Mouse (Mus musculus) layer of hippocampus, postnatal 10 days (tissue): ENCODE measurements around the gene Acoxl. TPM values are rescaled to one million over a fixed set of nuclear protein-coding genes. Genes with fewer than 3 reads are reported as not detected.

Experiments
- DNase-seq, 2 experiments: peaks; one replicate each; pipeline ENCODE4 v3.0.0; 2021; ENCODE audit warnings: low spot score in 2 of 2
- total RNA-seq, 2 experiments: library from RNA; stranded (reverse); gene quantifications; 2 replicates each; pipeline ENCODE4 v1.2.3; 2021

Acoxl gene
- total RNA-seq, 2 experiments from 2014 or later, result 0.13 TPM; not detected in 1

DNA sequence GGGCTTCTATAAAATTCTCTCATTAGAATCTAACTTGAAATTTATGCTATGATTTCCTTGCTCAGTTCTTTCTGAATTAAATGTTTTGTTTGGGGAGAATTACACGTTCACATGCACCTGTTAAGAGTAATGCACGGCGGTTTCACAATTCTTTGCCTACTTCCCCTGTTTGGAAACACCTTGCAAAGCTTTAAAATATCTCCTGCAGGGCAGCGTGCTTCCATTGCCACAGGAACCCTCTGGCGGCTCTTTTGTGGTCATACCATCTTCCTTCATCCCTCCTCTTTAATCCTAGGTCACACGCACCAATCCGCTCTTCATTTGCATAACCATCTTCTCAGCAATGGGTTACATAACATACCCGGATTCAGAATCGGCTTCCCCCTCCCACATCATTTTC is 272.9 kb downstream of the Acoxl start:
- no peak for DNase-seq

- DNase-seq, result no peak
These were observed 275.9 kb downstream of the Acoxl start for GRCm38 (mm10) chr2:128114621-128115020.

- no peak for DNase-seq
These were observed 276.9 kb downstream of the Acoxl start for GRCm38 (mm10) chr2:128115579-128115978.

GRCm38 (mm10) chr2:128117605-128118004 is 278.9 kb downstream of the Acoxl start:
- no peak for DNase-seq

- DNase-seq, result no peak
These were observed 280.3 kb downstream of the Acoxl start for GRCm38 (mm10) chr2:128118971-128119370.

GRCm38 (mm10) chr2:128122491-128122890 is 283.8 kb downstream of the Acoxl start:
- peak; percentile 63 to 75 for DNase-seq

DNA sequence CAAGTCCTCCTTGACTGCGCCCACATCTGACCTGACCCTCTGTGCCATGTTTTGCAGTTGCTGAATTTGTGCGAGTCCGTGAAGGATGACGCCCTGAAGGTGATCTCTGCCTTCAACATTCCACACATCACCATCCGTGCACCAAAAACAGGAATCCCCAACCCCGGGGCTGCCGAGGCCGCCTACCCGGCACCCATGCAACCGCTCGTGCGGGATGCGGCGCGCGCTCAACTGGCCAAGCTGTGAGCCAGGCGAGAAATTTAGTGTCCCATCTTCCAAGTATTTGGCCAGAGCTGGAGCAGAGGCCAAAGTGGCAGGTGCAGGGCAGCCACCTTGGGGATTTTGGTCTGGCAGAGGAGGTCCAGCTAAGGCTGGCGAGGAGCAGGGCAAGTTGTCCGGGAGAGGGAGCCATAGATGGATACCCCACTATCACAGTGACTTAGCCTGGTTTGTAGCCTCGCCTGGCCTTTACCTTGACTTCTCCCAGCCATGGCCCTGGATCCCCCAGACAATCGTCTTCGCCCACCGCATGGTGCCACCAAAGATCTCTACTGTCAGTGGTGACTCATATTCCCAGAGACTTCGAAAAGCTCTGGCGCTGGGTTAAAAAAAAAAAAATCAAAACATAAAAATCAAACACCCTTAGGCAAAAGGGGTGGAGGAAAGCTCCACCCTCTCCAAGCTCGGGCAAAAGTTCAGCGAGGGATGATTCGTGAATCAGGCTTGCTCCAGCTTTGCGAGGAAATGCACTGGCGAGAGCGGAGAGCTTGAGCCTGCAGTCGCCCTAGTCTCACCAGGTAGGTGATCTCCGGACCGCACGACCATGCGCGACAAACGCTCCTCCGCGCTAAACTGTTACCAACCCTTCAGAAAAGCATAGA is 284.5 kb downstream of the Acoxl start:
- peak in 1 of 2 experiments; percentile 21 for DNase-seq

DNA sequence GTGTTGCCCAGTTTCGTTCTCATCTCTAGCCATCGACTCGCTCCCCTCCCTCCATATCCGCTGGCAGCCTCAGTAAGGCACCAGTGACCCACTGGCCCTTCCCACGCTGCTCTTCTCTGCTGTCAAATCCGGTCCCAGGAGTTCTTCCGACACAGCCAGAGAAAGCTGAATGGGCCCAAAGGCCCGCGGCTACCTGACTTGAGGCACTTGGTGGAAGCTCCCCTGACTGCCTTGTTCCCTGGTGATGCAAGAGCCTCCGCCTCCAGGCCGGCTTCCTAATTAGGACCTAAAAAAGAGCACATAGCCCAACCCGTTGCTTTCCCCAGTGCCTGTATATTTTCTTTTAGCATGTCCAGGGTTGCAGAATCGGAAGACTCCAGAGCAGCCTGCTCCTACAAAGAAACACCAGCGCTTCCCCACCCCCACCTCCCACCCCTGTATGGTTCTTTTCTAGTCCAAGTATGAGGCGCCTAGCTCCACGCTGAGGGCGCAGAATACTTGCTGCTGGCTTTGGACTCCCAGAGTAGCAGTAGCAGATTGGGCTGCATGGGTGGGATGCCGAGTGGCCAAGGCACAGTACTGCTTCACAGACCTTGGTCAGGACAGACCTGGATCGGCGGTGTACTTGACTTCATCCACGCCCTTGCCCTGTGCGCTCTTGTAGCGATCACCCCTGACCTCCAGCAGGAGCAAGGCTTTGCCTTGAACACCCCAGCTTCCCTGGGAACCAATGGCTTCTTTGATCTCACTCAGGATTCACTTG is 285.4 kb downstream of the Acoxl start:
- no peak for DNase-seq

GRCm38 (mm10) chr2:128124693-128125092 is 286.0 kb downstream of the Acoxl start:
- no peak for DNase-seq

GRCm38 (mm10) chr2:128125635-128126470 is 287.2 kb downstream of the Acoxl start, which contains the start of gene Bcl2l11:
Gene Bcl2l11 (plus strand): TSS chr2:128126038.
- peak; percentile 88 to 93 for DNase-seq

DNA sequence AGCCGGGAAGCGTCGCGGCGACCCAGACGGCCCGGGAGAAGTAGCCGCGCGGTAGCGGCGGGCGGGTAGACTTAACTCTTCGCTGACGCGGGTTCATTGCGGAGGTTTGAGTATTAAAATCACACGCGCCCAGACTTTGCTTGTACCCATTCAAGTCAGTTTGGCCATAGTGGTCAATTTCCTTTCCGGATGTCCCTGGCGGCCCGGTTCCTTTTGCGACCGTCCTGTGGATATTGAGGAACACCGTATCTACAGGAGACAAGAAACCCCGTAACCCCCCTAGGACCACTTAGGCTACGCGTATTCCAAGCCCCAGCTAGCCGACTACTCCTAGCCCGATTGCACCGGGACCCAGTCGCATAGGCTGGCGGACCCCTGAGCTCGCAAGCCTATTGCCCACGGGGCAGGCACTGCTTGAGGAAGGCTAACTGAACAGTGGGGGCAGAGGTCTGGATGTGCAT is 287.9 kb downstream of the Acoxl start:
- peak; percentile 30 to 32 for DNase-seq

- DNase-seq, result peak; percentile 87 to 92
These were observed 288.5 kb downstream of the Acoxl start for GRCm38 (mm10) chr2:128127121-128127671.

DNA sequence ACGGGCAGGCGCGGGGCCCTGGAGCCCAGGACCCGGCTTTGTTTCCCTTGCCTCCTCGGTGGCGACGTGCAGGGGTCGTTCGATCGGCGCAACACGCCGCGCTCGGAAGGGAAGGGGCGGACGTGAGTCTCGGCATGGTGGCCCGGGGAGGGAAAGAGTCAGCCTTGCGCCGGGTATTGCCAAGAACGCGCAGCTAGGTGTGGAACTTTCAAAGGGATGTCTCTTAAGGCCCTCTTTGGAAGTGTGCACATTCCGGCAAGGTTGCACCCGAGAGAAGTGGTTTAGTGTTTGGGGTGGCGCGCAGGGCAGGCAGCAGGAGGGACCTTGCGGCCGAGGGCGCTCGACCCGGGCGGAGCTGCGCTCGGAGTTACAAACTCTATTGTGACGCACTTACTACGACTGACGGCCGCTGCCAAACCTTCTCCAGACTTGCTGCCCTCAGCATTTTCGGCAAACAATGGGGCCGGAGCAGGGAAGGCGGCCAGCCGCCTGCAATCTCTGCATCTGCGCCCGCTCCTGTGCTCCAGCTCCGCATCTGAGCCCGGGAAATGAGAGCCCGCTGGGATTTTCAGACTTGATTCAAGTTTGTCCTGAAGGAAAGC is 289.1 kb downstream of the Acoxl start:
- peak; percentile 51 to 61 for DNase-seq

DNA sequence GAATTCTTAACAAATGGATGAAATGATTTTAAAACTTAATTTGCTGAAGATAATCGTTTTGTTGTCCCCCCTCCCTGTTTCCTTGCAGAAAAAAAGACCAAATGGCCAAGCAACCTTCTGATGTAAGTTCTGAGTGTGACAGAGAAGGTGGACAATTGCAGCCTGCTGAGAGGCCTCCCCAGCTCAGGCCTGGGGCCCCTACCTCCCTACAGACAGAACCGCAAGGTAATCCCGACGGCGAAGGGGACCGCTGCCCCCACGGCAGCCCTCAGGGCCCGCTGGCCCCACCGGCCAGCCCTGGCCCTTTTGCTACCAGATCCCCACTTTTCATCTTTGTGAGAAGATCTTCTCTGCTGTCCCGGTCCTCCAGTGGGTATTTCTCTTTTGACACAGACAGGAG is 289.9 kb downstream of the Acoxl start:
- DNase-seq, result no peak

DNA sequence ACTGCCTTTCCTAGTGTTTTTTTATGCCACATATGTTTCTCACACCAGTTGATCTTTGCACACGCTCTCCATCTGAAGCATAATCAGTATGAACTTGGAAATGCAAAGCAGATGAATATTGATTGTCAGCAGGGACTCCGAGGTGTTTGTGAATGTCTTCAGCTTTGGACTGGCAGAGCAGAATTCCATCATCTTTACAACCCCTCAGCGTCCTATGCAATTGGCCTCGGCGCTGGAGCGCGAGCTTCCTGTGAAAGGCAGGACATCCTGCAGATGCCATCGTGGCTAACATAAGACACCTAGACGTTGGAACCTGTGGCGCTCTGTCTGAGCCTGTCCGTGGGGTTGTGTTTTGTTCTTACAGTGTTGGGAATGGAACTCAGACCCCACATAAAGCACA is 292.8 kb downstream of the Acoxl start:
- DNase-seq, result no peak

GRCm38 (mm10) chr2:128132635-128133034 is 294.0 kb downstream of the Acoxl start:
- DNase-seq, result no peak

DNA sequence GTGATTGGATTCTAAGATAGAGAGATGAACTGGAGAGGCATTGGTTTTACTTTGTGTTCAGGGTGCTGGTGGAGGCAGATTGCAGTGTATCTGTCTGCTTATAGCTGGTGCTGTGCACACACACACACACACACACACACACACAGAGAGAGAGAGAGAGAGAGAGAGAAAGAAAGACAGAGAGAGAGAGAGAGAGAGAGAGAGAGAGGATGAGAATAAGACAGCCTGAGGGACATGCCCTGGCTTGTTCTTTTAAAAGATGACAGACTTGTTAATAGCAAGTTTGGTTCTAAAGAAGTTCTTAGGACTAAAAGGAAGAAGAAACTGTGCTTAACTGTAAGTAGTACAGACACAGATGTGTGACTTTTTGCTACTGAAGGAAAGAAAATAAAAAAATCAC is 295.2 kb downstream of the Acoxl start:
- no peak for DNase-seq

DNA sequence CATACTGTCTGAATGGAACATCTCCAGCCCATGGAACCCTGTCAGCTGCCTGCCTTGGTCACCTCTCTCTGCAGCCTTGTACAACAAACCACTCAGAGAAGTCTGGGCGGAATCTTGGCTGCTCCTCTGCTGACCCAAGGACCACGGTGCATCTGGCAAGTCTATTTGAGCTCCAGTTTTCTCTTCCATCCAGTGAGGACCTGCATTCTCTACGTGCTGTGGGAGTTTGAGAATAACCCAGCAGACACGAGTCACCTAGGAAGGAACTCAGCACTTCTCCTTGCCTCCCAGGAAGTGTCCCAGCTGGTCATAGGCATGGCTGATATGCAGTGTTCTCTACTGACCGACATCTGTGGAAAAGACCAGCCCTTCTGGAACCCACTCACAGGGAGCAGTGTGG is 295.8 kb downstream of the Acoxl start:
- DNase-seq, result no peak

DNA sequence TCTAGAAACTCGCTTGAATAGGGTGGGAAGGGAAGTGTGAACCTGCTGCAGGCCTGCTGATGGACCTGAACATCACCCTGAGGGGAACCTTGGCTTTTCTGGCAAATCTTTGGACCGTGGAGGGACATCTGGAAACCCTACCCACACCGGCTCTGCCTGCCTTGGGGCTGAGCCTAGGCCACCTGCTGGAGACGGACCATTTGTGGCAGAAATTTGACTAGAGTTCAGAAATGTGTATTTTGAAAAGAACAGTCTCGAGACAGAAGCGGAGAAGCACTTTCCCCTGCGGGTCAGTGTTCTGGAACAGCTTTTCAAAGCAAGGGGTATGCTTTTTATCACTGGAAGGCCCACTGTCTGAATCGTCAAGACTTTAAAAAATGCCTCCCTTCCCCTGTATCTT is 296.3 kb downstream of the Acoxl start:
- DNase-seq, result no peak

GRCm38 (mm10) chr2:128136769-128137433 is 298.2 kb downstream of the Acoxl start:
- DNase-seq, result no peak
